Mouse (Mus musculus) gastrocnemius, adult 8-10 months (tissue): ENCODE measurements around the gene Gm1673. TPM values are rescaled to one million over a fixed set of nuclear protein-coding genes. Genes with fewer than 3 reads are reported as not detected.

ENCODE experiments used
- DNase-seq, 2 experiments: peaks; one replicate each; pipeline ENCODE4 v3.0.0; 2022; ENCODE audit warnings: low spot score in 2 of 2
- total RNA-seq, 4 experiments: library from RNA; stranded (reverse); gene quantifications; 2 replicates each; pipeline ENCODE4 v1.2.4; 2022

Gene Gm1673
- total RNA-seq, 4 experiments from 2014 or later, result not detected

DNA sequence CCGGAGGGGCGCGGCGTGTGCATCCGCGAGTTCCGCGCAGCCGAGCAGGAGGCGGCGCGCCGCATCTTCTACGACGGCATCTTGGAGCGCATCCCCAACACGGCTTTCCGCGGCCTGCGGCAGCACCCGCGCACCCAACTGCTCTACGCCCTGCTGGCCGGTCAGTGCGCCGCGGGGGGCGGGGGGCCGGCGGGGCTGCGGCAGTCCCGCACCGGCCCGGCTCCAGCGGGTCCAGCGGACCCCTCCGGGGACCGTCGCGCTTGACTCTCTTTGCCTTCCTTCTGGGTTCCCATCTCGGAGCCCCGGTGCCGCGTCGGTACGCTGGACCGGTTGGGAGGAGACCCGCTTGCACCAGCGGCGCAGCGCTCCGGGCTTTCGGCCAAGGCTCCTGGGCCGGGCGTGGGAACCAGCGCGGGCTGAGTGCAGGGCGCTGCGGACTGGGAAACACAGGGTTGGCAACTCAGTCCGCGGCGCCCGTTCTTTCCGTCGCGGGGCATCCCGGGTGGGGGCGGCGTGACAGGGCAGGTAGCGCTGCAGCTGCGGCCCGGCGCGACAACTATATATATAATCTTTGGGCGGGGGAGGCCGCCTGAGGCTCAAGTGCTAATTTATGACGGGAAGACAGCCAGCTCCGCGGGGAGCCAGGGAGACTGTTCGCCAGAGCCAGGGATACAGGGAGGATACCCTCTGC lies 14.0 kb downstream of the Gm1673 start:
- DNase-seq, result no peak

- no peak for DNase-seq
Observed at GRCm38 (mm10) chr5:33997829-33998504, 14.7 kb downstream of the Gm1673 start.

GRCm38 (mm10) chr5:33998505-33998877 lies 15.3 kb downstream of the Gm1673 start:
- no peak for DNase-seq

DNA sequence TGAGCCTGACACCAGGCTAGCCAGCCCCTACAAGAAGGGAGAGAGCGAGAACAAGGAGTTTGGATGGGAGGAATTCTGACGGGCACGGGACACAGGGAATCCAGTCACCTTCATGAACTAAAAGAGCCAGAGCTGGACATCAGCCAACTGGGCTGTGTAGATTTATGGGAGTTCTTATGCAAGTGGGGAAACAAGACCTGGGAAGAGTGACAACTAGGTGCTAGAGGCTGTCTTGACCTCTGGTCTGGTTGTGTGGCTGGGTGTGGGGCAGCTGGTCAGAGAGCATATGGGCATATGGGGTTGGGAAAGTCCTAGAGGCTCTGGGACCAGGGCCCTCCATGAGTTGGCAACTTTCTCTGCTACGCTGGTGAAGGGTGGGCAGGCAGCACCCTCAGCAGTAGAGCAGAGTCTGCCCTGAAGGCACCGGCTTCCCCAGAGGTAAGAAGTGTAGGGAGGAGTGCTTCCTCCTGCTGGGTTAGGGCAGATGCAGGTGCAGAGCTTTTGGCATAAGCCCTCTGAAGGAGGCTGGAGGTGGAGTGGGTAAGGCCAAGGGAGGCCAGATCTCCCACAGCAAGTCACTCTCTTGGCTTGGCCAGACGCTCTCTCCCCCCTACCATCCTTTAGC lies 16.3 kb downstream of the Gm1673 start:
- no peak for DNase-seq

DNA sequence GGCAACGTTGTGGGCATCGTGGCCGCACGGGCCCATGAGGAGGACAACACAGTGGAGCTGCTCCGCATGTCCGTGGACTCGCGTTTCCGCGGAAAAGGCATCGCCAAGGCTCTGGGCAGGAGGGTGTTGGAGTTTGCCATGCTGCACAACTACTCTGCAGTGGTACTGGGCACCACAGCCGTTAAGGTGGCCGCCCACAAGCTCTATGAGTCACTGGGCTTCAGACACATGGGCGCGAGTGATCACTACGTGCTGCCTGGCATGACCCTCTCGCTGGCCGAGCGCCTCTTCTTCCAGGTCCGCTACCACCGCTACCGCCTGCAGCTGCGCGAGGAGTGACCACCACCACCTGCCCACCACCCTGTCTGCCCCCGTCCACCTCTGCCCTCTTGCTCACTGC lies 17.6 kb downstream of the Gm1673 start:
- DNase-seq, result no peak

- DNase-seq, result no peak
Observed at GRCm38 (mm10) chr5:34001401-34001800, 18.2 kb downstream of the Gm1673 start.

- DNase-seq, result no peak
Observed at GRCm38 (mm10) chr5:34002636-34003035, 19.4 kb downstream of the Gm1673 start.

- DNase-seq, result no peak
Observed at GRCm38 (mm10) chr5:34004618-34005017, 21.4 kb downstream of the Gm1673 start.

DNA sequence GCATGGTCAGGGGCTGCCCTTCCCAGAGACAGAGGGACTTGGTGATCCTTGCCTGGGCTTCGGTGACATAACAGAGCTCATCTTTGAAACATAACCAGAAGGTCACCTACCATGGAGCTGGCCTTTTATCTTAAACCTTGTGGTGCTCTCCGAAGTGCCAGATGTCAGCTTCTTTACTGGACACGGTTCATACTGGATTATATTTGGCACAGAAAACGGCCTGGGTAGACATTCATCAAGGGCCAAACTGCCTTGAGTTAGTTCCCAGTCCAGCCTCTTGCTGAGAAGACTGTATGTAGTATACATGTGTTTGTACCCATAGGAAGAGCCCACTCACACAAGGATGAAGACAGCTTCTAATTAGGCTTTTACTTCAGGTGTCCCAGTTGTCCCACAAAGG lies 23.6 kb downstream of the Gm1673 start:
- no peak for DNase-seq

- no peak for DNase-seq
Observed at GRCm38 (mm10) chr5:34007392-34007941, 24.2 kb downstream of the Gm1673 start.

DNA sequence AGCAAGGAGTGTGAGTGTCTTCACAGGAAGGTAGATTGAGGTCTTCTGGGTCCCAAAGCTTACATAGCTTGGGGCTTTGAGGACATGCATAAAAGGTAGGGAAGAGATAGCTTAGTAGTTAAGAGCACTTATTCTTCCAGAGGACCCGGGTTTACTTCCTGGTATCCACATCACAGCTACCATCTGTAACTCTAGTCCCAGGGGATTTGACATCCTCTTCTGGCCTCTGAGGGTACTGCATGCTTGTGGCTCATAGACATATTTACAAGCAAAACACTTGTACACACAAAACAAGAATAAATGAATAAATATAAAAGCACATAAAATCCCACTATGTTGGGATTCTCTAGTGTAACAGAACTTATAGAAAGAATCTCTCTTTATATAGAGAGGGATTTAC lies 31.4 kb downstream of the Gm1673 start:
- DNase-seq, result no peak

DNA sequence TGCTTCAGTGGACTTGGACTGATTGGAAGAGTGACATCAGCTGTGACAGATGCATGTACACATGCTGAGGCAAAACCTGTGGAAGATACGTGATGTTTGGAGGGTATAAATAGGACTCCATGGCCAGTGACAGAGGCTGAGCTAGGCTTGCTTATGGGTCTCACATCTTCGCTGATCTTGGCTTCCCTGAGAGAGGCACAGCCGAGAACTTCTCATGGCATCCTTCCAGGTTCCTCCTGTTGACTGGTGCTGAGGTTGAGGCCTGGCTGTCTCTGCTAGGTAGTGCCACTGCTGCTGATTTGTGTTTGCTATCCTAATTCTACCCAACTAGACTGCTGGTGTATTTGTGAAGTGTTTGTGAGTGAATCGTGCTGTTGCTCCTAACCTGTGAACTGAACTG lies 35.7 kb downstream of the Gm1673 start:
- DNase-seq, result no peak

- no peak for DNase-seq
Observed at GRCm38 (mm10) chr5:34030101-34030500, 46.9 kb downstream of the Gm1673 start.

DNA sequence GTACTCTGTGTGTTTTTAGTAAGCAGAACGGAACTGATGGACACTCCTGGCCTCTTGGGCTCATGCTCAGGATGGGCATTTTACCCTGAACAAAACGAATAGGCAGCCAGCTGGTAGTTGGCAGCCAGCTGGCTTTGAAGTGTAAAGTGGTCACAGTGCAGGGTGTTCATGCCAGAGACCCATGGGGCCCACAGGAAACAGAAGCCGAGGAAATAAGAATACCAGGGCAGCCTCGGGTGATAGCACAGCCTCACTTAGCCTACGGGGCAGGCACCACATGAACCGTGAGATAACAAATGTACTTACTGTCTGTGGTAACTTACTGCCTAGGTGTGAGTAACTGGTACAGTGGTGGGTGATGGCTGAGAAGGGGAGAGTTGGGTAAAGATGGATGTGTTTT lies 47.8 kb downstream of the Gm1673 start:
- DNase-seq, result no peak

DNA sequence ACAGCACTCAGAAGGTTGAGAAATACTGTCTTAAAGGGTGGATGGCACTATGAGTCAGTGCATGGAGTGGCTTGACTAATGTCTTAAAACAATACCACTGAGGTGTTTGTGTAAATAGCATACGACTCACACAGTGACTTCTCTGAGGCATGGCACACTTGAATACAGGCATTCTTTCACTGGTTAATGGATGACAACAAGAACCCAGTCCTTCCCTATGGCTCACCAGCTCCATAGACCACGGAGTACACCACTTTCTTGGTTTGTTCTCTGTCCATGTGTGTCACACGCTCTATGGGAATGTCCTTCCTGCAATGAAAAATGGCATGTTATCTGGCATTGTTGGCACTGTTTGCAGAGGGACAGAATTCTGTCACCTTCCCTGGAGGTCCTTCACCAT lies 49.3 kb downstream of the Gm1673 start:
- DNase-seq, result no peak

Other genes with a start within 250 kb of the Gm1673 start
- gene Letm1, start 200.6 kb upstream of the Gm1673 start, total RNA-seq, result 10 to 100 TPM; 69.8 to 82.0 (median 73.8) TPM
- 10 to 100 TPM in 3 of 4 experiments, 1 to 10 TPM in 1; 7.4 to 12.7 (median 11.2) TPM for gene Nsd2, start 162.7 kb upstream of the Gm1673 start, total RNA-seq
- 1 to 10 TPM; 5.7 to 7.0 (median 6.4) TPM for gene Nelfa, start 47.0 kb upstream of the Gm1673 start, total RNA-seq
- gene Nat8l, start 12.6 kb downstream of the Gm1673 start, total RNA-seq, result under 1 TPM; 0.16 to 0.24 (median 0.20) TPM
- gene Poln, start 186.0 kb downstream of the Gm1673 start, total RNA-seq, result 1 to 10 TPM in 1 of 4 experiments, under 1 TPM in 2, not detected in 1; 0.51 to 2.3 (median 0.89) TPM
- gene Haus3, start 186.1 kb downstream of the Gm1673 start, total RNA-seq, result 1 to 10 TPM; 3.5 to 4.0 (median 3.6) TPM
- gene Mxd4, start 204.3 kb downstream of the Gm1673 start, total RNA-seq, result 10 to 100 TPM; 17.0 to 30.9 (median 24.8) TPM